Mouse (Mus musculus) retina, postnatal 1 day (tissue): ENCODE measurements around the gene Osbpl10.

Source experiments
- DNase-seq: peaks from one replicate; pipeline ENCODE4 v3.0.0-alpha.2; 2012

Osbpl10 gene

DNA sequence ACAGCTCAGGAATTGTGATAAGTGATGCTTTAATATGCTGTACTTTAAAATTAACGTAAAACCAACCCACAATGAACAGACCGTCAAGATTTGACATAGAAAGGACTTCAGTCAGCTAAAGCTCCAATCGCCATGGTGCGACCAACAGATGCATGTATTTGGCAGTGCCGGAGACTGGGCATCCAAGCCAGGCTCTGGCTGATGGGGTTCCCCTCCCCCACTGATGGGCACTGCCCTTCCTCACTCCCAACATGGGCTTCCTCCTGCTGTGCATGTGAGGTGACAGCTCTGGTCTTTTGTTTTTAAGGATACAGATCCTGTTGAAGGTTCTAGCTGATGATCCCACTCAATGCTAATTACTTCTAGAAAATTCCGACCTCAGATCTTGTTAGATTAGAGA lies 193.7 kb downstream of the Osbpl10 start:
- no peak for DNase-seq

GRCm38 (mm10) chr9:115179154-115179553 lies 200.8 kb downstream of the Osbpl10 start:
- DNase-seq, result no peak

DNA sequence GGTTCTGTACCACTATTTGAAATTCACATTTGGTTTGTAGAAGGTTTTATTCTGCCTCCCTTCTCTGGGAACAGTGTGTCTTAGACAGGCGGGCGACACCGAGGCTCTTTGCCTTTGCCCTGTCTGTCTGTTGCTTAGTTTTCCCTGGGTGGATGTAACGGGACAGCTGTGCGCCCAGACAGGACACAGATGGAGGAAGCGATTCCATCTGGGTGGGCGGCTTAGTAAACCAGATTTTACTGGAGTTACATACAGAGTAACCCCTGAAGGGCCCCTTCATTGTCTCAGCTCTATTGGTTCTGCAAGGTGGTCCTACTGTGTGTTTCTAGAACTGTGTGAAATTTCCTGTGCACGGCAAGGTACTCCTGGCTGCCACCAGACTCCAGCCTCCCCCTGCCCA lies 201.6 kb downstream of the Osbpl10 start:
- DNase-seq, result peak; percentile 68

DNA sequence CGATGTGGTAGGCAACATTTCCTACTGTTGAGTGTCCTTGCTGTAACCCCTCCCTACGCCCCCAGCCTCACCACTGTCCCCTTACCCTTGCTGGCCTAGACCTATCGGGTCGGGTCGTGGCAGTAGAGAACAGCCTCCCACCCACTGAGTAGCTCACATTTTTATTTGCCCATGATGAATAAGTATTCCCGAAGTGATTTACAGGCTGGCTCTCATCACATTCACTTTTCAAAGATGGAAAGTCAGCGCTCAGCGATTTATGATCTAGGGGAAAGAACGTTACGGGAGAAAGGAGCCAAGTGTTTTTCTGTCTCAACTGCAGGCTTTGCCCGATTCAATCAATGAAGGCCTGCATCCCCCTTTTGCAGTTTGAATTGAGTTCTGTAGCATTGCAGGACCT lies 208.0 kb downstream of the Osbpl10 start:
- DNase-seq, result no peak

- DNase-seq, result no peak
Observed at GRCm38 (mm10) chr9:115190376-115190942, 212.1 kb downstream of the Osbpl10 start.

- DNase-seq, result no peak
Observed at GRCm38 (mm10) chr9:115192890-115193289, 214.5 kb downstream of the Osbpl10 start.

- DNase-seq, result no peak
Observed at GRCm38 (mm10) chr9:115197082-115197481, 218.7 kb downstream of the Osbpl10 start.

GRCm38 (mm10) chr9:115200166-115200862 lies 221.9 kb downstream of the Osbpl10 start:
- no peak for DNase-seq

- no peak for DNase-seq
Observed at GRCm38 (mm10) chr9:115201264-115201663, 222.9 kb downstream of the Osbpl10 start.

DNA sequence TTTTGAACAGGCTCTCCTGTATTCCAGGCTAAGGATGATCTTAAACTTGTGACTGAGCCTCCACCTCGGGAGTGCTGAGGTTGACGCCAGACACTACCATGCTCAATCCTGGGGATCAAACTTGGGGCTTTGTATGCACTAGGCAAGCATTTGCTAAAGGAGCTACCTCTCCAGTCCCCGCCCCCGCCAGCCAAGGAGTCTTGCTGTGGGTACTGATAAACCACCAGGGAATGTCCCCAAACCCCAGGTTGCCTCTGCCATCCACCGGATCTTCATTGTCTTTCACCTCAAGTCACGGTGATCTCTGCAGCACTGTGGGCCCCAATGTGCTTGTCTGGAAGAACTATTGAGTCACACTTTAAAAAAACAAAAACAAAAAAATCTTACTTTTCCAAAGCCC lies 224.8 kb downstream of the Osbpl10 start:
- DNase-seq, result no peak

DNA sequence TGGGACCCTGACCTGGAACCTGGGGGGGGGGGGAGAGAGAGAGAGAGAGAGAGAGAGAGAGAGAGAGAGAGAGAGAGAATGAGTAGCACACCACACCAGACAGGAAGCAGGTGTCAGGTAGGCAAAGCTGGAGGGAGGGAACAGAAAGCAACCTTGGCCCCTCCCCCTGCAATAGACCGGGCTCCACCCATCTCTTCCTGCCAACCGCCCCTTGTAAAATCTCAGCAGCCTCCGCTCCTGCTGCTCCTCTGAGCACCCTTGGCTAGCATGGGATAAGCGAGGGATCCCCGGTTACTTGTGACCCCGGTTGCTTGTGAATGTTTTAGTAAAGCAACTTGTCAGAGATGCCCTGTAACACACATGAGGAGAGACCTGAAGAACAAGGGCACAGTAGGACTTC lies 227.1 kb downstream of the Osbpl10 start:
- DNase-seq, result no peak

DNA sequence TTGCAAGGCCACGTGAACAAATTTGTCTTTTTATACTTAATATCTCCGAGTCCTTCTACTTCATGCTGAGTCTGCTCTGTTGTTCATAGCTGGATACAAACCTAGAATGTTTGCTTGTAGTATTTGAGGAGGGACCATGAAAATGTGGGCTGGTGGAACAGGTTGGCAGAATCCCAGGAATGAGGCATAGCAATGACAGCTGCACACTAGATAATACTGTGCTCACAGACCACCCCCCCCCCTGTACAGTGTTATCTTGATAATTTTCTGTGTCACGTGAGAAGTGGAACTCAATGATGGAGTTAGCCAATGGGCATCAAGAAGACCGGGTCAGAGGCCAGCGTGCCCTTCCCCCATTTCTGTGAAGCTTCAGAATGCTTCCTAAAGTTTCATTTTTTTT lies 227.8 kb downstream of the Osbpl10 start:
- DNase-seq, result peak; percentile 32

DNA sequence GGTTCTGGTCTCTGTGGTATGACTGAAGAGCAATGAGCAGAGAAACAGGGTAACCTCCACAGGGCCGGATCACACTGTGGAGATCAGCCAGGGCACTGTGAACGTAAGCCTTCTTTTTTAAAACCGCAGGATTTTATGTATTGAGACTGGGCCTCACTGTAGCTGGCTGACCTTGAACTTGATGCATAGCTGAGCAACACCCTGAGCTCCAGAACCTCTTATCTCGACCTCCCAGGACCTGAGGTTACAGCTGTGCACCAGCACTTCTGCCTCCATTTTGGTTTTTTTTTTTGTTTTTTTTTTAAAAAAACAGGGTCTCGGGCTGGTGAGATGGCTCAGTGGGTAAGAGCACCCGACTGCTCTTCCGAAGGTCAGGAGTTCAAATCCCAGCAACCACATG lies 231.4 kb downstream of the Osbpl10 start:
- no peak for DNase-seq

- DNase-seq, result no peak
Observed at GRCm38 (mm10) chr9:115210535-115210934, 232.2 kb downstream of the Osbpl10 start.

GRCm38 (mm10) chr9:115213755-115214264 lies 235.4 kb downstream of the Osbpl10 start:
- no peak for DNase-seq

DNA sequence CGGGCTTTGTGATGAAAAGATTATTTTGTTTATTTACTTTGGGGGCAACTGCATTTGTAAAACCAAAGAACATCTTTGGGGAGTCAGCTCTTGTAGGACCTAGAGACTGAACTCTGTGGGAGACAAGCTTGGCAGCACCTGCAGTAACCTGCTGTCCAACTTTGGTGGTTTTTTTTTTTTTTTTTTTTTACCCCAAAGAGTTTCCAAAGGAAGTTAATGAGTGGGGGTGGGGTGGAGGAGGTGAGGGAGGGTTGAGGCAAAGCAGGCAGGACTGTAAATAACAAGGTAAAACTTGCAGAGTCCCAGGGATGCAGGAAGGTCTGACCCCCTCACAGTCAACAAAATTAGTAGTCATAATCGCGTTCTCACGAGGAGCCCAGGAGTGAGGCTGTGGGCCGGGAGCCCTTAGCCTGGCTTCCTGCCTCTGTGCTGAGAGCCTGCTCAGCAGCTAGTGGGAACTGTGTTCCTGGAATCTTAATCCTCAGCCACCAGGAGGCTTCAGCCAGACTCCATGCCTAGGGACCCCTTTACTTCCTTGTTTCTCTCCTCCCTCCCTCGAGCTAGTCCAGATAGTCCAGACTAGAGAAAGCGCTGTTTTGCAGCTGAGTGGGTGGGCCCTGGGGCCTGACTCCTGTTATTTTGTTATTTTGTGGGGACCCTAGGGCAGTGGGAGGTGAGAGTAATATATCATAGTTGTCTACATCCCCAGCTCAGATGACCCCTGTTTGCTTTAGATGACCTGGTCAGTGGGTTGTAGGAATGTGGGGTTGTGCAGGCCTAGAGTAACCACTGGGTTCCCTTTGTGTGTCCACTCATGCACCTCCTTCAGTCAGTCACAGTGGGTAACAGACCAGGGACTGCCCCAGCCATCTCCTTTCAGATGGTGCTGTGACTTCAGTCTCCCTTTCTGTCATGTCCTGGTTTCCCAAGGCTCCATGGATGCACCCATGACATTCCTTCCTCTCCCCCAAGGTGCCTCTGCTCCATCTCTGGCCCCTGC lies 236.5 kb downstream of the Osbpl10 start:
- no peak for DNase-seq

- DNase-seq, result peak; percentile 68
Observed at GRCm38 (mm10) chr9:115215830-115216701, 237.7 kb downstream of the Osbpl10 start.

GRCm38 (mm10) chr9:115217984-115218383 lies 239.6 kb downstream of the Osbpl10 start:
- DNase-seq, result no peak

GRCm38 (mm10) chr9:115220466-115220865 lies 242.1 kb downstream of the Osbpl10 start:
- no peak for DNase-seq

DNA sequence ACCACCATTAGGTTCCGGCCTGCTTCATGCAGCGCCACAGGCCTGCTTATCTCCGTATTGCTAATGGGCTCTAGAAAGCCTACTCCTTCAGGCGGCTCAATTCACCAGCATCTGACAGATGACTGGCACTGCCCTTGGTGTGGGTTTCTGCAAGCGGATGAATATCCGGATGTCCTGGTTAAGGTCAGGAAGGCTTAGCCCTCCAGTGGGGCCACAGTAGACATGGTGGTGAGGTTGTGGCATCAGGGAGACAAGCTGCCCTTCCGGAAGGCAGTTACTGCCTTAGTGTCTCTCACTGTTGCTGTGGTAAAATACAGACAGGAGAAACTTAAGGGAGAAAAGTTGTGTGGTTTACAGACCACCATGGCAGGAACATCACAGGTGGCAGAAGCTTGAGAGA lies 242.9 kb downstream of the Osbpl10 start:
- no peak for DNase-seq

DNA sequence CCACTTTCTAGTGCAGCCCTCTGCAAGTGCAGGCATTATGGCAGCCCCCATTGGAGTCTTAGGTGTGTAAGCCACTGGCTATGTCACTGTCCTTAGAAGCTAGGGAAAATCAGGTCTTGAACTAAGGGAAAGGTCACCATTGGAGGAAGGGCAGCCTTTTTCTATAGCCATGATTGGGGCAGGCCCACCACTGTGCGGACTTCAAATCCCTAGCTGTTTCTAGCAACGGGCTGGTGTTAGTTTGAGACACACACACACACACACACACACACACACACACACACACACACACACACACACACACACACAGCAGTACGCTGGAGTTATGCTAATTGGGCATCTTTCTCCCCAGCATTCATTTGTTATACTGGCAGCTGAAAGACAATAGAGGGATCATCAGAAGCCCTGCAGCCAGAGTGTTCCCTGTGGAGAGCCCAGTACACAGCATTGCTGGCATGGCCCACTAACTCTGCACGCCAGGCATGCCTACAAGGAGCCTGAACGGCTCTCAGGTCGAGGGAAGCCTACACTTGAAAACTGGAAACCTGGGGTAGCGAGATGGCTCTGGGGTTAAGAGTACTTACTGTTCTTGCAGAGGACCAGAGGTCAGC lies 246.5 kb downstream of the Osbpl10 start:
- peak; percentile 89 for DNase-seq

- DNase-seq, result no peak
Observed at GRCm38 (mm10) chr9:115229145-115229544, 250.8 kb downstream of the Osbpl10 start.
